Mouse (Mus musculus): ENCODE data around the gene Aif1.
"Not testable (repeated sequence)": the region's sequence is repeated elsewhere in the genome, so short reads cannot be mapped to it uniquely, and the experiment has no call there.

Gene Aif1

DNA sequence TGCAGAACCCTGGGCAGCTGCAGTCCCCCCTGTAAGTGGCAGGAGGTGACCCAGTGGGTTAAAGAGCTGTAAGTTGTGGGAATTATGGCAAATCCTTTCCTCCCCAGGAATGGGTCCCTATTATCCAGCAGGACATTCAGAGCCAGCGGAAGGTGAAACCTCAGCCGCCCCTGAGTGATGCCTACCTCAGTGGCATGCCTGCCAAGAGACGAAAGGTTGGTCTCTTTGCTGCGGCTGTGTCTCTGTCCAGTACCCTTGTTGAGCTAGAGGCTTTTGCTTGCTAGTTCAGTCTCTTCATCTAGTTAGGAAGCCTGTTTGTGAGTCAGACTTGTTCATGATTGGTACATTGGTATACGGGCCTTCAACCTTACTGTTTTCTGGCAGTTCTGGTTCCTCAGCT lies 29.7 kb downstream of the Aif1 start:
- no peak for DNase-seq (ENCODE audit: low spot score in 2 of 2)

DNA sequence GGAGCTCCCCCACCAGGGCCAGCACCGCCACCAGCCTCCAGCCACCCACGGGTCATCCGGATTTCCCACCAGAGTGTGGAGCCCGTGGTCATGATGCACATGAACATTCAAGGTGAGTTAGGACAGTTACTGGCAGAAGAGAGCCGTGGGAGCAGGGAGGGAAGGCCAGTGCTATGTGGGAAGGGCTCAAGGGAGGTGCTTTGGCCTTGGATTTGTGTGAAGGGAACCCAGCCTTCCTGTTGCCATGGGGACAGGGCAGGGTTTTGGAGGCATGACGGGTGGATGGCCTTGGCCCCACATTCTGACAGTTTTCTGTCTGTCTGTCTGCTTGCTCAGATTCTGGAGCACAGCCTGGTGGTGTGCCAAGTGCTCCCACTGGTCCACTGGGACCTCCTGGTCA lies 33.9 kb downstream of the Aif1 start:
- DNase-seq (ENCODE audit: low spot score in 2 of 2): no peak

DNA sequence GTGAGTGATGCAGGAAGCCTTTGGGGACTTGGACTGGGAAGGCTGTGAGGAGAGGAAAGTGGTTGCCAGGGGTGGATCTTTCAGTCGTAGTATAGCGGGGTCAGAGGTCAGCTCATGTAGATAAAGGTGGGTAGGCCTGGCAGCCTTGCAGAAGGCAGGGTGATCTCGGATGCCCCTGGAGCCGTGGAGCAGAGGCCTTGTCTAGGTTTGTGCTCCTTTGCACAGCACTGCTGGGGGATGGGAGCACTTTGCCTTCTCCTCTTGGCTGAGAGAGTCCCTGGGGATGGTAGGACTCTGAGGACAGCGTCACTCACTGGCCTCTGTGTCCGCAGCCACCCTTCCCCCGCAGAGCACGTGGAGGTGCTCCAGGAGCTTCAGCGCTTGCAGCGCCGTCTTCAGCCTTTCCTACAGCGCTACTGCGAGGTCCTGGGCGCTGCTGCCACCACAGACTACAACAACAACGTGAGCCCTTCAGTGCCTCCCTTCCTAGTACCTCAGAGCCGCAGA lies 35.3 kb downstream of the Aif1 start:
- no peak for DNase-seq (ENCODE audit: low spot score in 2 of 2)

DNA sequence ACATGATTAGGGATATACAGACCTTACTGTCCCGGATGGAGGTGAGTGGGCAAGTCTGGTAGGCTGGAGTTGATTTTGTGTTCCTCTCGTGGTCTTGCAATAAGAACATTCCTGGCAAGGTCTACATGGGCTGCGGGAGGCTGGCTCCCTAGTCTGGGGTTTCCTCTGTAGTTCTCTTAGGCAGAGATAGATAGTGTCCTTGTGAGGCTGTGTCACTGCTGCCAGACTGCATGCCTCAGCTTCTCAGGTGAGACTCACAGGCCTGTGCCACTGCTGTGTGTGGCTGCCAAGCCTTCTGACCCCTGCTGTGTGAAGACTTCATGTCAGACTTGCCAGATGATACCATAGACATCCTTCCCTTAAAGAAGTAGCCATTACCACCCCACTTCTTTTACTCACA lies 36.6 kb downstream of the Aif1 start:
- no peak for DNase-seq (ENCODE audit: low spot score in 2 of 2)

DNA sequence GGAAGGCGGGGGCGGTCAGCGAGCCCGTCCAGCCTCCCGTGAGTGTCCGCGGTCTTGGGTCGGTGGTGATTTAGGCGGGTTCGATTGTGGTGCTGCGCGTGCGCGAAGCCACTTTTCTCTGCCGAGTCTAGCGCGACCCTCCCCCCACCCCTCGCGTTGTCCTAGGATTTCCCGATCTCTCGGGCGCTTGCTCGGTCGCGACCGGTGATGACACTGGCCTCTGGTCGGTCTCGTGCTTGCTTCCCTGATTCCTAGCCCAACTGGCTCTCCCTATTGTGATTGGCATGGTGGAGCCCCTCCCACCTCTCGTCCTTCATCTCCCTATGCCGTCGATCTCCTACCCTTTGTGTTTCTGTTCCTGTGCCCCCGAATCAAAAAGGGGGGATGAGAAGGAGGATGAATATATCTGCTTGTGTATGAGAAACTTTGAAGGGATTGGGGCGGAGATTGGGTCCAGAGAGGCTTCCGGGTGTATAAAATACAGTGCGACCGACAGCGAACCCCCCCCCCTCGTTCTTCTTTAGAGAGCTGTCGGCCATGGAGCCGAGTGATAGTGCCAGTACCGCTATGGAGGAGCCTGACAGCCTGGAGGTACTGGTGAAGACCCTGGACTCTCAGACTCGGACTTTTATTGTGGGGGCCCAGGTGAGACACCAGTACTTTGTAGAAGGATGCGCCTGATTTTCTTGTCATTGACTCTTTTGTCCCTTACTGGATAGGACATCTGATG lies 40.1 kb downstream of the Aif1 start:
- DNase-seq (ENCODE audit: low spot score in 2 of 2): no peak

DNA sequence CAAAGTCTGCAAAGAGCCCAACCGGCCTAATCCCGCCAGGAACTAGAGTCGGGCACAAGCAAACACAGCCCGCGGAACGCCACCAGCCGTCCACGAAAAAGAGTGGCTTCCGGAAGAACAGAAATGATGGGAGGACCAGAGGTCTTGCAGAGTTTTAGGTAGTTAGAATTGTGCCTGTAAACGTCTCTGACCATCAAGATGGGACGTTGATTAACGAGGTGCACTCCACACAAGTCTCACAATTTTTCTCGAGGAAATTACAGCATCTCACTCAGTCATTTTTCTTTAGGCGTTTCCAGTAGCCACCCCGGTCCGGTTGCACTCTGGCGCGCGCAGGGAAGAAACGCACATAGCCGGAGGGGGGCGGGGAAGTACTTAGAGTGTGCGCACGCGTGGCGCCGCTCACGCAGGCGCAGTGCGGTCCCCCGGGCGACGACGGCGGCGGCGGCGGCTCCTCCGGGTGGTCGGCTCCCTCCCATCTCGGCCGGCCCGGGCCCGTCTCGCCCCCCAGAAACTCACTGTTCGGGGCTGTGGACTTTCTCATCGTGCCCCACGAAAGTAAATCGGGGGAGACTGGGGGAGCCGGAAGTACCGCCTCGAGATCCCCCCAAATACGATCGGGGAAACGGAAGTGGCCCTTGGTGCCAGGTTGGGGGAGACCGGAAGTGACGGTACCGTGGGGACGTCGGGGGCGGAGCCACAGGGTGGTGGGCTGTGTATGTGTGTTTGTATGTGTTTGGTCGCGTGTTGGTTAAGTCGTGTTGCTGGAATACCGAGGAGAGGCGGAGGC lies 40.9 kb downstream of the Aif1 start, which contains the start of gene Bag6:
Gene Bag6, plus strand, starts transcription at position 378 of the 790 bp plus-strand sequence.
- peak; percentile 85 to 92 for DNase-seq (ENCODE audit: low spot score in 2 of 2)

DNA sequence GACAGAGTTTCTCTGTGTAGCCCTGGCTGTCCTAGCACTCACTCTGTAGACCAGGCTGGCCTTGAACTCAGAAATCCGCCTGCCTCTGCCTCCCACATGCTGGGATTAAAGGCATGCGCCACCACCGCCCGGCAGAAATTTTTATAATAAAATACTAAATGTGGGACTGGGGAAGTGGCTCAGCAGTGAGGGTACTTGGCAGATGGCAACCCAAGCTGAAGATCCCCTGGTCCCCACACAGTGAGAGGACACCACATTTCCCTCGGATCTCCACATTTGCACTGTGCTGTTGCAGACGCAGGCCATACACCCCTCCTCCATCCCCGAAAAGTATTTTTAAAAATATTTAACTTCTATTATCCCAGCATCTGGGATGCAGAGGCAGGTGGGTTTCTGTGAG lies 42.4 kb downstream of the Aif1 start:
- no peak for DNase-seq (ENCODE audit: low spot score in 2 of 2)

DNA sequence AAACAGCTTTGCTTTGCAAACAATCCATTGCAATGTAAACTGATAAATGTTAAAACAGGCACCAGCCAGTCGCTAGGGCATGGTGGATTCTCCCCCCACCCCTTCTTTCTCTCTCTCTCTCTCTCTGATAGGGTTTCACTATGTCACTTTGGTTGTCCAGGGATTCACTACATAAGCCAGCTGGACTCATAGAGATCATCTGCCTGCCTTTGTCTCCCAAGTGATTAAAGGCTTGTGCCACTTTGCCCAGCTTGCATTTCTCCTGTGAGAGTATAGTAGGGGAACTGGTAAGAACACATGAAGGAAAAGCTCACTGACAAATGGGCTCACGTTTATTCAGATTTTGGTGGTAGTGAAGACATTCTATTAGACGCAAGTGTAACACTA lies 43.7 kb downstream of the Aif1 start:
- DNase-seq (ENCODE audit: low spot score in 2 of 2): no peak

DNA sequence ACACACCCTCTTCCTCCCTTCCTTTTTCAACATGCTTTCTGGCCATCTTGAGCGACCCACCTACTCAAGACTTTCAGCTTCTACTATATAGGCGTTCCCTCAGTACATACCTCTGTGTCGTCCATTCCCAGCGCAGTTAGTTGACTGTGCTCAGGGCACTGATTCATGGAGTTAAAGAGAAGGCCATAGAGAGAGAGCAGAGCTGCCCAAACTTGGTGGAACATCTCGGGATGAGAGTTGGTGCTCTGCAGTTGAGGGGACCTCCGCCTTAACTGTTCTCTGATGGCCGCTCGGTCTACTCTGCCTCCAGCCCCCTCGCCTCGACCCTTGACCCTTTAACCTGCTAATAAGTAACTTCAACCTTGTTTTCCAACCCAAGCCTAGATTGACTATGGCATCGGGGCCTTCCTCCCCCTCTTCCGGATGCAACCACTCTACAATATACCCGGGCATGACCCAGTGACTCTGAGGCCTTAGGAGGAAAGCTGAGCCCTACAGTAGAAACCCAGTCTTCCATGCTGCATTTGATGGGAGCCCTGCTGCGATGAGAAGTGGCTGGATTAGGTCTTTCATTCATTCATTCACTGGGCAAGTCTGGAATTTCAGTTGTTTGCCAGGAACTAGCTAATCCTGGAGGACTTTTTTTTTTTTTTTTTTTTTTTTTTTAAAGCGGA lies 44.2 kb downstream of the Aif1 start, which contains the start of gene Apom:
Gene Apom, minus strand, starts transcription at position 551 of the 674 bp plus-strand sequence.
- no peak for DNase-seq (ENCODE audit: low spot score in 2 of 2)

DNA sequence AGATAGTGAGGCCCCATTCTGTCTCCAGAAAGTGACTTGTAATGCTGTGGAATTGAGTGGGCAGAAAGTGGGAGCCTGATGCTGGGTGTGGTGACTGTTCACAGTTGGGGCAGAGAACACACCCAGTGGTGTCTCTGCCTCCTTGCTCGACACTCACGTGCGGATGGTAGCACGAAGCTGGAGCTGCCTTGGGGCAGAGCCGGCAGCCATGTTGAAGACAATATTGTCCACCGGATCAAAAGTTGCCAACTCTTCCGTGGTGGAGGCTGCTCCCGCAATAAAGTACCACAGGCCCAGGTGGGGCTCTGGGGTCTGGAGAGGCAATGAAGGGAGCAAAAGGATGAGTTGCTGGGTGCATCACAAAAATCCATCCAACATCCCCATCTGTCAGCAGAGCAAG lies 44.8 kb downstream of the Aif1 start:
- no peak for DNase-seq (ENCODE audit: low spot score in 2 of 2)

DNA sequence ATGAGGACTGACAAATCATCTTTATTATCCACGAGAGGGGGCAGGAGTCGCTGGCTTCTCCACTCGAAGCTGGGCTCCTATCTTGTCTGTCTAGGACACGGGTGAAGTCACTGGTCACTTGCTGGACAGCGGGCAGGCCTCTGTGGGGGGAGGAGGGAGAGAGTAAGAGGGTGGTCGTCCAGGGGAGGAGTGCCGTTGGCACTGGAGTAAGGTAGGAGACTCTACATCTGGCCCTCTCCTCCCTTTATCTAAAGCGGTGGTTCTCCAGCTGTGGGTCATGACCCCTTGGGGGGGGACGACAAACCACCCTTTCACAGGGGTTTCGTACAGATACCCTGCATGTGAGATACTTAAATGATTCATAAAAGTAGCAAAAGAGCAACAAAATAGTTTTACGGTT lies 46.9 kb downstream of the Aif1 start:
- DNase-seq (ENCODE audit: low spot score in 2 of 2): no peak

DNA sequence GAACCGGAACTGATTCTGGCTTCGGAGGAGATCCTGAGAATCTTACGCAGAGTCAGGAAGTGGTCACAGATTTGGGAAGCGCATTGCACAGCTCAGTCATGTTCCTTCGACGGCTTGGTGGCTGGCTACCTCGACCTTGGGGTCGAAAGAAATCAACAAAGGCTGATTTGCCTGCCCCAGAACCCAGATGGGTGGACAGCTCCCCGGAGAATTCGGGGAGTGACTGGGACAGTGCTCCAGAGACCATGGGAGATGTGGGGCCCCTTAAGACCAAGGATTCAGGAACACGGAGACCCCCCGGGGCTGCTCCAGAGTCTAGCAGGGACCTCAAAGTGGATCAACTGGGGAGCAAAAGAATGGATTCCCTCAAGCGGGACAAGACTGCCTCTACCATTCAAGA lies 48.9 kb downstream of the Aif1 start:
- no peak for DNase-seq (ENCODE audit: low spot score in 2 of 2)

DNA sequence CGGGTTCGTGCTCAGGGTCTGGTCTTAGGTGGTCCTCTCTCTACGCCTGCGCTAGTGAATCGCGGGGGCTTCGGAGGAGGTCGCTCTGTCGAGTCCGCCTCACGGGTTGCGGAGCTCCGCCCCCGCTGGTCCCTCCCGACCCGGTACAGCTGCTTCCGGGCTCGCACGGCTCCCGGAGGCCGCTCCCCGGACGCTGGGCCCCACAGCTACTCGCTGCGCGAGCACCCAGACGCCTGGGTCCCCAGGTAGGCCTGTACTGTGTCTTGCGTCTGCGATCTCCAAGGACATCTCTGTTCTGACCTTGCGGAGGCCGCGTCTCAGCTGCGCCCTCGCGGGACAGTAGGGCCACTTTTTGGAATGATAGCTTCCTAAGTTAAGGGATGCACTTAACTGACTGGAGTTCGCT lies 49.7 kb downstream of the Aif1 start, which contains the start of gene D17H6S53E:
Gene D17H6S53E, plus strand, starts transcription at position 168 of the 406 bp plus-strand sequence.
- peak; percentile 63 to 66 for DNase-seq (ENCODE audit: low spot score in 2 of 2)

DNA sequence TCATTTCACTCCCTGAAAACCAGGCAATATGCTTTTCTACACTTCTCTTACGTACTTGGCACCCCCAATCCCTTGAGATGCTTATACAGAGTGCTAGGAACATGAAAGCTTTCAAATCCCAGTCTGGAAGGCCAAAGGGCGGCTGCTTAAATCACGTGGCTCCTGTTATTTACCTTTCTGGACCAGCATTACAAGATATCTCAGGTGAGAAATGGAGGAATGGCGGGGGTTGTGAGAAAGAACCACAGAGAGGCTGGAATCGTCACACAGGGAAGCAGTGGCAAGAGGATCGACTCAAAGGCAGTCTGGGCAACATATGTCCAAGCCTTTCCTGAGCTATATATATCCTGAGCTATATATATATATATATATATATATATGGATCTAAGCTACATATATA lies 50.3 kb downstream of the Aif1 start:
- no peak for DNase-seq (ENCODE audit: low spot score in 2 of 2)

DNA sequence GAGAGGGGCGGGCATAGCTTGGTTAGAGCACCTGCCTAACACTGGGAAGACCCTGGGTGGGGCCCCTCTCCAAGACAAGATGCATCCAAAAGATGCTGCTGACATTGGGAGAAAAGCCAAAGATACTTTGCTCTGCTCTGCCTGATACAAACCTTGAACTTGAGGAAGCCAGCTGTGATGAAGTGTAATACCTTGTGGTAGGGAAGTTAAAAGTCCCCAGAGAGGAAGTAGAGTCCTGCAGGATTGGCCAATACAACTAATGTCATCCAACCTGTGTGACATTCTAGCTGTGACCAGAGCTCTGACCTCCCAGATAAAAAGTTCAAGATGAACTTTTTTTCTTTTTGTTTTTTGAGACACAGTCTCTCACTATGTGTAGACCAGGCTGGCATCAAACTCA lies 50.8 kb downstream of the Aif1 start:
- no peak for DNase-seq (ENCODE audit: low spot score in 2 of 2)

DNA sequence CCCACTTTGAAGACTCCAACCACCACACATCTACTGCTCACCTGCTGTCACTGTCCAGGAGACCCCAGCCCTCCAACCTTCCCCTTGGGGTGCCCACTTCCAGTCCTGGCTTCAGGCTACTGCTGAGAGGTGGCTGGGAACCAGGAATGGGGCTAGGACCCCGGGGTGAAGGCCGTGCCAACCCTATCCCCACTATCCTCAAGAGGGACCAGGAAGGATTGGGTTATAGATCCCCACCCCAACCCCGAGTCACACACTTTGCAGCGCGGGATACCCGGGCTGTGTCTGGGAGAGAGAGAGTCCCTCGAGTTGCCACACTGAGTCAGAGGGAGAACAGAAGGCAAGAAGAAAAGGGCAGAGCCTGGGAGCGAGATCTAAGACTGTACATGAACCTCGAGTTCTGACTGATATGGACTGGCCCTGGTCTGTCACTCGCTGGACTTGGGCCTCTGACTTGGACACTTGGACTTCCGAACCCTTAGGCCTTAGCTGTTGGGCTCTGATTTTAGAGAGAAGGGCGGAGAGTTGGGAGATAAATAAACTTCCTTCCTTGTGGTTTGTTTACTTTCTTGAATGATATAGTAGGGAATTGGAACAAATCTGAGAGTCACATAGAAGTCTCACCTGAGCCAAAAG lies 51.5 kb downstream of the Aif1 start:
- DNase-seq (ENCODE audit: low spot score in 2 of 2): not testable (repeated sequence)

DNA sequence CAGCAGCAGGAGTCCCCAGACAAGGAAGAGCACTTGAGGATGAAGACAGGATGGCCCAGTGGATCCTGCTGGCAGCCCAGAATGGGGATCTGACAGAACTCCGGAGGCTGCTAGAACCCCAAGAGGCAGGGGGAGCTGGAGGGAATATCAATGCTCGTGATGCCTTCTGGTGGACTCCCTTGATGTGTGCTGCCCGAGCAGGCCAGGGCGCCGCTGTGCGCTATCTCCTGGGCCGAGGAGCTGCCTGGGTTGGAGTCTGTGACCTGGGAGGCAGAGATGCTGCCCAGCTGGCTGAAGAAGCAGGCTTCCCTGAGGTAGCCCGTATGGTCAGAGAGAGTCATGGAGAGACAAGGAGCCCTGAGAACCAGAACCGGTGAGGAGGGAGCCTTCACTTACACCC lies 52.6 kb downstream of the Aif1 start:
- DNase-seq (ENCODE audit: low spot score in 2 of 2): not testable (repeated sequence)

DNA sequence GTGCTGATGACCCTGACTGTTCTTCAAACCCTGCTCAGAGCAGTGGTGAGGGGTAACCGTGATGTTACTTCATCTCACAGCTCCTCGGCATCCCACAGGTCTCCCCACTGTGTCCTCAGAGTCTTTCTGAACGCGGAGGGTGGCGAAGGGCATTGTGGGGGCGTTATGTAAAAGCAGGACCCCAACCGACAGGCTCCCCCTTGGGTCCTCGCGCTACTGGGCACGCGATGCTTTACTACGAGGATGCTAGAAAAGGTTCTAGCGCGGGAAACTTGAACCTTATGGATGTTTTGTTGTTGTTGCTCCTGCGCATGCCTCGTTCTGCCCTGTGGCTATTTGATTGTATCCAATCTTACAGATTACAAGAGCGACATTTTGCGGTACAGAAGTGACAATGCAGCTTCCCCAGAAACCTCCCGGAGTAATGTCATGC lies 54.0 kb downstream of the Aif1 start, which contains the start of gene Csnk2b:
Gene Csnk2b, minus strand, starts transcription at position 183 of the 433 bp plus-strand sequence.
- peak in 1 of 2 experiments; percentile 29 for DNase-seq (ENCODE audit: low spot score in 2 of 2)

DNA sequence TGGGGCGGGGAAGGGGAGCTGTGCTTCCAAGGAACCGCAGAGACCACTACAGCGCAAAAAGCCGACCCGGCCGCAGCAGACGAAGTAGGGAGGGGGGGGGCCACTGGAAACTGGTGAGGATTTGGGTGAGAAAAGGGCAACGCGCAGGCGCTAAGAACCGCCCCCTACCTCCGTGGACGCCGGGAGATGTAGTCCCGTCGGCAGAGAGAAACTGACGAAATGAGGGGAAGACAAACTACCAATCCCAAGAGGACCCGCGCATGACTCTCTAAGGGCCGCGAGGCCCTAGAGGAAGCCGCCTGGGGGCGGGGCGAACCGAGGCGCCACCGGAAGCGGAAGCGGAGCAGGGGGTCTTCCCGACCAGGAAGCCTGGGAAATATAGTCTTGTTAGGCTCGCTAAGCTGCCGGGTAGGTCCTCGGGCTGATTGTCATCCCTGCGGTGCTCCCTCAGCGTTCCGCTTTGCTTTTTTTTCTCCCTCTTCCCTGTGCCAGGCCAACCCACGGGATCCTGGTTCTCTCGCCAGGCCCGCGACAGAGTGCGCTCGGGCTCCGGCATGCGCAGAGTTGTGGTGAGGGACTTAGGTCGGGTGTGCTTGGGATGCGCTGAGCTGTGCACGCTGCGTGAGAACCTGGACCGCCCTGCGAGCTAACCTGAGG lies 54.6 kb downstream of the Aif1 start, which contains the start of gene Gpank1:
Gene Gpank1, plus strand, starts transcription at position 313 of the 657 bp plus-strand sequence.
- peak; percentile 91 to 94 for DNase-seq (ENCODE audit: low spot score in 2 of 2)

Data from spleen, postnatal 14 days (tissue).